ENCODE assay signal across 12 mouse cellular contexts in genomic region chr7:28774164-28774563, GRCm38 (mm10). TPM values are rescaled to one million over a fixed set of nuclear protein-coding genes. Genes with fewer than 3 reads are reported as not detected.
DNase-seq lines count a peak whose midpoint lies in the region; ATAC-seq and TF ChIP-seq lines count a peak whose summit lies in the region.
"Had no signal": no experiment of that assay in that cellular context is flagged by ENCODE, and none has a peak within 500 bp of the region (broad histone marks: within the 10 kb centered on the region; RNA-seq: fewer than 3 reads in every experiment).

No protein-coding gene starts in this region.

- no peak overlapping the region for H3K9ac ChIP-seq in midbrain, embryonic 11.5 days (ENCODE audit: low read length)
- no peak overlapping the region for H3K9ac ChIP-seq in hindbrain, postnatal 0 days (replicated peaks; ENCODE audit: low read length)
- H3K9ac ChIP-seq in neural tube, embryonic 15.5 days (replicated peaks) = no peak overlapping the region
- H3K9ac ChIP-seq in heart, adult 2 months (ENCODE audit: low read depth, low read length) = no peak overlapping the region

- peak overlapping the region; percentile 52; the same call in 1 of the 2 replicates for H3K27ac ChIP-seq in midbrain, embryonic 10.5 days (replicated peaks)
- no peak overlapping the region for H3K27ac ChIP-seq in midbrain, embryonic 11.5 days (ENCODE audit: low read depth, low read length)
- H3K27ac ChIP-seq in hindbrain, postnatal 0 days = peak overlapping the region; percentile 60
- peak overlapping the region; percentile 7 for H3K27ac ChIP-seq in neural tube, embryonic 15.5 days (replicated peaks)
- H3K27ac ChIP-seq in heart, adult 2 months = no peak overlapping the region

- H3K27me3 ChIP-seq in midbrain, embryonic 10.5 days (ENCODE audit: low read depth, poor library complexity, severe bottlenecking) = no peaks in the 10 kb centered on the region
- no peaks in the 10 kb centered on the region for H3K27me3 ChIP-seq in midbrain, embryonic 11.5 days (ENCODE audit: control insufficient read depth, insufficient read depth, low read length)
- no peaks in the 10 kb centered on the region for H3K27me3 ChIP-seq in hindbrain, postnatal 0 days (ENCODE audit: insufficient read depth, low read length)
- H3K27me3 ChIP-seq in neural tube, embryonic 15.5 days (replicated peaks) = no peaks in the 10 kb centered on the region
- no peaks in the 10 kb centered on the region for H3K27me3 ChIP-seq in heart, adult 2 months (ENCODE audit: control insufficient read depth, insufficient read depth, low read length)

- no peak for TF ChIP-seq CTCF in hindbrain, postnatal 0 days (IDR thresholded peaks at IDR 0.05; ENCODE audit: low read depth)
- no peak for TF ChIP-seq CTCF in heart, adult 2 months (IDR thresholded peaks at IDR 0.05)

- no peak overlapping the region for H3K4me2 ChIP-seq in midbrain, embryonic 11.5 days
- no peak overlapping the region for H3K4me2 ChIP-seq in hindbrain, postnatal 0 days (ENCODE audit: low read depth, low read length)
- H3K4me2 ChIP-seq in neural tube, embryonic 15.5 days = no peak overlapping the region
- H3K4me2 ChIP-seq: liver, embryonic 11.5 days had no signal

- ATAC-seq in midbrain, embryonic 11.5 days (ENCODE audit: low FRiP score) = no peak
- peak; percentile 89 for ATAC-seq in hindbrain, postnatal 0 days
- no peak for ATAC-seq in neural tube, embryonic 15.5 days (ENCODE audit: low FRiP score)

- no peaks in the 10 kb centered on the region for H3K9me3 ChIP-seq in midbrain, embryonic 10.5 days (replicated peaks)
- no peaks in the 10 kb centered on the region for H3K9me3 ChIP-seq in midbrain, embryonic 11.5 days (ENCODE audit: control insufficient read depth, low read length)
- no peaks in the 10 kb centered on the region for H3K9me3 ChIP-seq in hindbrain, postnatal 0 days (ENCODE audit: low read length)
- H3K9me3 ChIP-seq in neural tube, embryonic 15.5 days (replicated peaks) = no peaks in the 10 kb centered on the region

- no peak for TF ChIP-seq EP300 in heart, adult 2 months (IDR thresholded peaks at IDR 0.05; ENCODE audit: insufficient read depth, low read depth, low read length)

- intact Hi-C loops in heart, adult 2 months (cut with DNase I) = no loop called here

- peaks cover 31% of the 10 kb centered on the region for H3K36me3 ChIP-seq in midbrain, embryonic 10.5 days
- H3K36me3 ChIP-seq in midbrain, embryonic 11.5 days (ENCODE audit: control insufficient read depth, insufficient read depth, low read length) = 0 out of 2 replicates have a peak, but pooled peaks cover 2% of the 10 kb centered on the region
- H3K36me3 ChIP-seq in hindbrain, postnatal 0 days (ENCODE audit: insufficient read depth, low read length) = 0 out of 2 replicates have a peak, but pooled peaks cover 6% of the 10 kb centered on the region
- H3K36me3 ChIP-seq in neural tube, embryonic 15.5 days = peaks cover 17% of the 10 kb centered on the region
- no peaks in the 10 kb centered on the region for H3K36me3 ChIP-seq in heart, adult 2 months (ENCODE audit: control insufficient read depth, insufficient read depth, low read length)

- WGBS in midbrain, embryonic 10.5 days = 81% methylated on average over 12 of the region's 12 CpGs
- 76% methylated on average over 12 of the region's 12 CpGs for WGBS in midbrain, embryonic 11.5 days
- WGBS in hindbrain, postnatal 0 days = 25% methylated on average over 12 of the region's 12 CpGs
- WGBS in neural tube, embryonic 15.5 days = 50% methylated on average over 12 of the region's 12 CpGs
- 82% methylated on average over 12 of the region's 12 CpGs for WGBS in heart, adult 2 months

- H3K4me3 ChIP-seq in midbrain, embryonic 10.5 days = no peak overlapping the region
- H3K4me3 ChIP-seq in midbrain, embryonic 11.5 days (ENCODE audit: low read depth, low read length) = no peak overlapping the region
- no peak overlapping the region for H3K4me3 ChIP-seq in hindbrain, postnatal 0 days (ENCODE audit: low read length)
- no peak overlapping the region for H3K4me3 ChIP-seq in neural tube, embryonic 15.5 days (replicated peaks)
- H3K4me3 ChIP-seq in heart, adult 2 months = no peak overlapping the region

- no peaks in the 10 kb centered on the region for H3K79me2 ChIP-seq in heart, adult 2 months (replicated peaks; ENCODE audit: control insufficient read depth, insufficient read depth, low read length)

- H3K4me1 ChIP-seq in midbrain, embryonic 10.5 days = peaks cover 11% of the 10 kb centered on the region
- H3K4me1 ChIP-seq in midbrain, embryonic 11.5 days (ENCODE audit: control insufficient read depth, insufficient read depth, low read length) = no peaks in the 10 kb centered on the region; the same call in 1 of the 2 replicates
- 0 out of 2 replicates have a peak, but pooled peaks cover 5% of the 10 kb centered on the region for H3K4me1 ChIP-seq in hindbrain, postnatal 0 days (ENCODE audit: insufficient read depth, low read length)
- H3K4me1 ChIP-seq in neural tube, embryonic 15.5 days = peaks cover 8% of the 10 kb centered on the region
- no peaks in the 10 kb centered on the region for H3K4me1 ChIP-seq in heart, adult 2 months (ENCODE audit: control insufficient read depth, insufficient read depth, low read length)

- TF ChIP-seq POLR2A in heart, adult 2 months (IDR thresholded peaks at IDR 0.05; ENCODE audit: insufficient read depth, low read depth, low read length) = no peak

- DNase-seq in embryo, embryonic 10.5 days (ENCODE audit: low spot score) = peak; percentile 32
- DNase-seq in embryo, embryonic 11 days = no peak
- no peak for DNase-seq in midbrain, embryonic 10.5 days (ENCODE audit: low spot score)
- DNase-seq in midbrain, embryonic 11.5 days (ENCODE audit: low spot score, missing footprints) = no peak
- peak; percentile 67 for DNase-seq in hindbrain, postnatal 0 days (ENCODE audit: low spot score)
- DNase-seq in kidney, adult 9 months = no peak
- DNase-seq in heart, adult 2 months = no peak
- DNase-seq: adrenal gland, postnatal 25 days; kidney, postnatal 36 days had no signal

RNA-seq across cellular contexts. Expression of gene Nfkbib, which starts 6.9 kb away (rescaled TPM):
- 57.6 and 62.3 TPM in 2 replicates for polyA plus RNA-seq in midbrain, embryonic 10.5 days (2016; fragmentation: Nextera tagmentation; extraction: Ambion mirVana)
- 39.0 and 43.9 TPM in 2 replicates for polyA plus RNA-seq in midbrain, embryonic 11.5 days (2014; fragmentation: Nextera tagmentation; extraction: Ambion mirVana)
- 18.2 and 22.7 TPM in 2 replicates for total RNA-seq in hindbrain, postnatal 0 days (2014; rRNA removed)
- 59.7 and 67.9 TPM in 2 replicates for polyA plus RNA-seq in hindbrain, postnatal 0 days (2015; fragmentation: Nextera tagmentation; extraction: Ambion mirVana)
- 75.9 and 77.6 TPM in 2 replicates for polyA plus RNA-seq in neural tube, embryonic 15.5 days (2015; fragmentation: Nextera tagmentation; extraction: Ambion mirVana)
- 10 to 100 TPM; 25.1 to 31.6 TPM for total RNA-seq in heart, adult 2 months (2021)
- 18.7 and 27.8 TPM in 2 replicates for polyA plus RNA-seq in heart, adult 2 months (2012; rRNA removed)

RNA-seq across cellular contexts. Expression of gene Sirt2, which starts 7.6 kb away (rescaled TPM):
- polyA plus RNA-seq in midbrain, embryonic 10.5 days (2016; fragmentation: Nextera tagmentation; extraction: Ambion mirVana) = 62.7 and 71.6 TPM in 2 replicates
- 66.2 and 76.5 TPM in 2 replicates for polyA plus RNA-seq in midbrain, embryonic 11.5 days (2014; fragmentation: Nextera tagmentation; extraction: Ambion mirVana)
- total RNA-seq in hindbrain, postnatal 0 days (2014; rRNA removed) = 92.6 and 95.5 TPM in 2 replicates
- polyA plus RNA-seq in hindbrain, postnatal 0 days (2015; fragmentation: Nextera tagmentation; extraction: Ambion mirVana) = 147 and 160 TPM in 2 replicates
- polyA plus RNA-seq in neural tube, embryonic 15.5 days (2015; fragmentation: Nextera tagmentation; extraction: Ambion mirVana) = 106 and 114 TPM in 2 replicates
- total RNA-seq in heart, adult 2 months (2021) = 10 to 100 TPM; 78.8 to 92.3 TPM
- polyA plus RNA-seq in heart, adult 2 months (2012; rRNA removed) = 82.9 and 103 TPM in 2 replicates

RNA-seq across cellular contexts. Expression of gene Rinl, which starts 14.6 kb away (rescaled TPM):
- 3.5 and 4.0 TPM in 2 replicates for polyA plus RNA-seq in midbrain, embryonic 10.5 days (2016; fragmentation: Nextera tagmentation; extraction: Ambion mirVana)
- polyA plus RNA-seq in midbrain, embryonic 11.5 days (2014; fragmentation: Nextera tagmentation; extraction: Ambion mirVana) = 1.9 and 2.5 TPM in 2 replicates
- total RNA-seq in hindbrain, postnatal 0 days (2014; rRNA removed) = 1.2 TPM in 2 replicates
- polyA plus RNA-seq in hindbrain, postnatal 0 days (2015; fragmentation: Nextera tagmentation; extraction: Ambion mirVana) = 1.4 and 2.0 TPM in 2 replicates
- polyA plus RNA-seq in neural tube, embryonic 15.5 days (2015; fragmentation: Nextera tagmentation; extraction: Ambion mirVana) = 2.9 and 7.0 TPM in 2 replicates
- 1 to 10 TPM; 1.3 to 2.0 TPM for total RNA-seq in heart, adult 2 months (2021)
- polyA plus RNA-seq in heart, adult 2 months (2012; rRNA removed) = 3.2 and 3.3 TPM in 2 replicates

RNA-seq across cellular contexts. Expression of gene Ccer2, which starts 18.2 kb away (rescaled TPM):
- 0.20 TPM in 1 of 2 replicates, not detected in the other for polyA plus RNA-seq in midbrain, embryonic 10.5 days (2016; fragmentation: Nextera tagmentation; extraction: Ambion mirVana)
- not detected in 2 replicates for polyA plus RNA-seq in midbrain, embryonic 11.5 days (2014; fragmentation: Nextera tagmentation; extraction: Ambion mirVana)
- not detected in 2 replicates for total RNA-seq in hindbrain, postnatal 0 days (2014; rRNA removed)
- 1.4 and 1.9 TPM in 2 replicates for polyA plus RNA-seq in hindbrain, postnatal 0 days (2015; fragmentation: Nextera tagmentation; extraction: Ambion mirVana)
- polyA plus RNA-seq in neural tube, embryonic 15.5 days (2015; fragmentation: Nextera tagmentation; extraction: Ambion mirVana) = 0.78 and 0.88 TPM in 2 replicates
- not detected for total RNA-seq in heart, adult 2 months (2021)
- polyA plus RNA-seq in heart, adult 2 months (2012; rRNA removed) = not detected in 2 replicates
- total RNA-seq: adrenal gland, postnatal 25 days; hematopoietic stem cell, adult 5-6 weeks had no signal
- polyA plus RNA-seq: liver, embryonic 11.5 days had no signal

RNA-seq across cellular contexts. Expression of gene Sars2, which starts 32.4 kb away (rescaled TPM):
- polyA plus RNA-seq in midbrain, embryonic 10.5 days (2016; fragmentation: Nextera tagmentation; extraction: Ambion mirVana) = 39.9 and 41.8 TPM in 2 replicates
- 25.9 and 27.7 TPM in 2 replicates for polyA plus RNA-seq in midbrain, embryonic 11.5 days (2014; fragmentation: Nextera tagmentation; extraction: Ambion mirVana)
- 17.3 and 17.9 TPM in 2 replicates for total RNA-seq in hindbrain, postnatal 0 days (2014; rRNA removed)
- polyA plus RNA-seq in hindbrain, postnatal 0 days (2015; fragmentation: Nextera tagmentation; extraction: Ambion mirVana) = 18.9 and 20.2 TPM in 2 replicates
- polyA plus RNA-seq in neural tube, embryonic 15.5 days (2015; fragmentation: Nextera tagmentation; extraction: Ambion mirVana) = 19.7 and 23.3 TPM in 2 replicates
- total RNA-seq in heart, adult 2 months (2021) = 10 to 100 TPM; 13.7 to 14.2 TPM
- 18.5 and 20.2 TPM in 2 replicates for polyA plus RNA-seq in heart, adult 2 months (2012; rRNA removed)

Comparison
In these comparisons a context has a peak if more than half of its experiments do, and no peak if none do; other contexts are left out.
1. DNase-seq: peak in embryo, embryonic 10.5 days (single experiment) and hindbrain, postnatal 0 days (single experiment); none in embryo, embryonic 11 days (single experiment), midbrain, embryonic 10.5 days (single experiment), midbrain, embryonic 11.5 days (single experiment), kidney, adult 9 months (single experiment) and heart, adult 2 months (0 of 2).
2. H3K27ac ChIP-seq: peak in midbrain, embryonic 10.5 days (single experiment), hindbrain, postnatal 0 days (single experiment) and neural tube, embryonic 15.5 days (single experiment); none in midbrain, embryonic 11.5 days (single experiment) and heart, adult 2 months (single experiment).